Mouse (Mus musculus) cerebellum, adult 2 months (tissue): ENCODE measurements around the gene St8sia2.

Experiments
- CTCF ChIP-seq: fragments of 200-500 bp; IDR thresholded peaks from 2 replicates; pipeline ENCODE4 v1.5.1; 2011; ENCODE audit warnings: low read depth, mild to moderate bottlenecking, control low read depth, low read length, moderate library complexity, borderline replicate concordance; ENCODE audit not compliant: insufficient read depth
- POLR2A ChIP-seq: fragments of 200-500 bp; IDR thresholded peaks from 2 replicates; pipeline ENCODE4 v1.6.1; 2011; ENCODE audit warnings: low read length, control low read depth, borderline replicate concordance; ENCODE audit not compliant: insufficient read depth

DNA sequence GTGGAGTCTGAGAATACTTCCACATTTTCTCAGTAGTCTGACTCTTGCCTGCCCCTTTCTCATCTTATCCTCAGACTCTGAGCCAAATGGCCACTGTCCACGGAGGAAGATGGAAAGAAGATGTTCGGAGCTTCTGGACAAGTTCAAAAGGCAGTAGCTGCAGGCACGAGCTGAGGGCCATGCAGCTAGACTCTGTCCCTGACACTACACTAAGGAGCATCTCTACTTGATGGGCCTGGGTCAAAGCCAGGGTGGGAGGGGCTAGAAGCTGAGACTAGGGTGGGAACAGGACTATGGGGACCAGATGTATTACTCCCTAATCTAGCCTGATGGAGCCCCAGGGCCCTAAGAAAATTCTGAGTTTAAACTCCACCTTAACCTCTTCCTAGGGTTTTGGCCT, 80.5 kb downstream of the St8sia2 start:
- TF ChIP-seq CTCF (no peak), POLR2A (no peak)
